Mouse (Mus musculus): ENCODE measurements around the gene Tnnt3. TPM values are rescaled to one million over a fixed set of nuclear protein-coding genes. Genes with fewer than 3 reads are reported as not detected.

Gene Tnnt3
- polyA plus RNA-seq, 1 experiment = 0.19 TPM

- Histone ChIP-seq H3K4me3 (ENCODE audit: insufficient read depth, low read length) (no peak overlapping the region), H3K4me1 (ENCODE audit: control insufficient read depth, insufficient read depth, low read length) (no peaks in the 10 kb centered on the region), H3K27ac (ENCODE audit: insufficient read depth, low read length) (no peak overlapping the region)
- no peak for TF ChIP-seq POLR2A (IDR thresholded peaks at IDR 0.05; ENCODE audit: extremely low read depth, insufficient read depth, low read length)
- no peak for TF ChIP-seq CTCF (IDR thresholded peaks at IDR 0.05; ENCODE audit: extremely low read depth, insufficient read depth, low read length)
These were observed 56.9 kb downstream of the Tnnt3 start for GRCm38 (mm10) chr7:142555366-142556088.

GRCm38 (mm10) chr7:142556089-142556476 is 57.4 kb downstream of the Tnnt3 start:
- H3K4me1 ChIP-seq (ENCODE audit: control insufficient read depth, insufficient read depth, low read length) = no peaks in the 10 kb centered on the region
- no peak overlapping the region for H3K27ac ChIP-seq (ENCODE audit: insufficient read depth, low read length)
- H3K4me3 ChIP-seq (ENCODE audit: insufficient read depth, low read length) = no peak overlapping the region
- TF ChIP-seq POLR2A (IDR thresholded peaks at IDR 0.05; ENCODE audit: extremely low read depth, insufficient read depth, low read length) = no peak
- TF ChIP-seq CTCF (IDR thresholded peaks at IDR 0.05; ENCODE audit: extremely low read depth, insufficient read depth, low read length) = no peak

- no peak overlapping the region for H3K4me3 ChIP-seq (ENCODE audit: insufficient read depth, low read length)
- H3K4me1 ChIP-seq (ENCODE audit: control insufficient read depth, insufficient read depth, low read length) = no peaks in the 10 kb centered on the region
- TF ChIP-seq POLR2A (IDR thresholded peaks at IDR 0.05; ENCODE audit: extremely low read depth, insufficient read depth, low read length) = no peak
- no peak for TF ChIP-seq CTCF (IDR thresholded peaks at IDR 0.05; ENCODE audit: extremely low read depth, insufficient read depth, low read length)
- H3K27ac ChIP-seq (ENCODE audit: insufficient read depth, low read length) = no peak overlapping the region
These were observed 59.1 kb downstream of the Tnnt3 start for GRCm38 (mm10) chr7:142557696-142558095.

- Histone ChIP-seq H3K4me1 (ENCODE audit: control insufficient read depth, insufficient read depth, low read length) (no peaks in the 10 kb centered on the region), H3K27ac (ENCODE audit: insufficient read depth, low read length) (no peak overlapping the region), H3K4me3 (ENCODE audit: insufficient read depth, low read length) (no peak overlapping the region)
- TF ChIP-seq CTCF (IDR thresholded peaks at IDR 0.05; ENCODE audit: extremely low read depth, insufficient read depth, low read length) = no peak
- TF ChIP-seq POLR2A (IDR thresholded peaks at IDR 0.05; ENCODE audit: extremely low read depth, insufficient read depth, low read length) = no peak
These were observed 60.0 kb downstream of the Tnnt3 start for GRCm38 (mm10) chr7:142558511-142559146.

GRCm38 (mm10) chr7:142559651-142560175 is 61.1 kb downstream of the Tnnt3 start:
- no peaks in the 10 kb centered on the region for H3K4me1 ChIP-seq (ENCODE audit: control insufficient read depth, insufficient read depth, low read length)
- TF ChIP-seq CTCF (IDR thresholded peaks at IDR 0.05; ENCODE audit: extremely low read depth, insufficient read depth, low read length) = no peak
- TF ChIP-seq POLR2A (IDR thresholded peaks at IDR 0.05; ENCODE audit: extremely low read depth, insufficient read depth, low read length) = no peak
- no peak overlapping the region for H3K27ac ChIP-seq (ENCODE audit: insufficient read depth, low read length)
- no peak overlapping the region for H3K4me3 ChIP-seq (ENCODE audit: insufficient read depth, low read length)

GRCm38 (mm10) chr7:142560942-142561855 is 62.6 kb downstream of the Tnnt3 start:
- H3K4me3 ChIP-seq (ENCODE audit: insufficient read depth, low read length) = no peak overlapping the region
- H3K27ac ChIP-seq (ENCODE audit: insufficient read depth, low read length) = no peak overlapping the region
- H3K4me1 ChIP-seq (ENCODE audit: control insufficient read depth, insufficient read depth, low read length) = no peaks in the 10 kb centered on the region
- TF ChIP-seq CTCF (IDR thresholded peaks at IDR 0.05; ENCODE audit: extremely low read depth, insufficient read depth, low read length) = no peak
- TF ChIP-seq POLR2A (IDR thresholded peaks at IDR 0.05; ENCODE audit: extremely low read depth, insufficient read depth, low read length) = no peak

- H3K27ac ChIP-seq (ENCODE audit: insufficient read depth, low read length) = no peak overlapping the region
- TF ChIP-seq POLR2A (IDR thresholded peaks at IDR 0.05; ENCODE audit: extremely low read depth, insufficient read depth, low read length) (no peak), CTCF (IDR thresholded peaks at IDR 0.05; ENCODE audit: extremely low read depth, insufficient read depth, low read length) (no peak)
- H3K4me3 ChIP-seq (ENCODE audit: insufficient read depth, low read length) = no peak overlapping the region
- no peaks in the 10 kb centered on the region for H3K4me1 ChIP-seq (ENCODE audit: control insufficient read depth, insufficient read depth, low read length)
These were observed 63.3 kb downstream of the Tnnt3 start for GRCm38 (mm10) chr7:142561856-142562404.

GRCm38 (mm10) chr7:142563168-142563567 is 64.5 kb downstream of the Tnnt3 start:
- Histone ChIP-seq H3K4me1 (ENCODE audit: control insufficient read depth, insufficient read depth, low read length) (no peaks in the 10 kb centered on the region), H3K4me3 (ENCODE audit: insufficient read depth, low read length) (no peak overlapping the region), H3K27ac (ENCODE audit: insufficient read depth, low read length) (no peak overlapping the region)
- no peak for TF ChIP-seq CTCF (IDR thresholded peaks at IDR 0.05; ENCODE audit: extremely low read depth, insufficient read depth, low read length)

Measured in cortical plate, adult 2 months (tissue).